Mouse (Mus musculus) kidney, adult 11 months (tissue): ENCODE measurements around the gene 1700020N01Rik.

ENCODE experiments used
- DNase-seq: peaks from one replicate; pipeline ENCODE4 v3.0.0; 2022

Gene 1700020N01Rik

GRCm38 (mm10) chr10:21605011-21605571 lies 12.1 kb downstream of the 1700020N01Rik start:
- DNase-seq: peak; percentile 81

GRCm38 (mm10) chr10:21605601-21606000 lies 12.7 kb downstream of the 1700020N01Rik start:
- DNase-seq: no peak

DNA sequence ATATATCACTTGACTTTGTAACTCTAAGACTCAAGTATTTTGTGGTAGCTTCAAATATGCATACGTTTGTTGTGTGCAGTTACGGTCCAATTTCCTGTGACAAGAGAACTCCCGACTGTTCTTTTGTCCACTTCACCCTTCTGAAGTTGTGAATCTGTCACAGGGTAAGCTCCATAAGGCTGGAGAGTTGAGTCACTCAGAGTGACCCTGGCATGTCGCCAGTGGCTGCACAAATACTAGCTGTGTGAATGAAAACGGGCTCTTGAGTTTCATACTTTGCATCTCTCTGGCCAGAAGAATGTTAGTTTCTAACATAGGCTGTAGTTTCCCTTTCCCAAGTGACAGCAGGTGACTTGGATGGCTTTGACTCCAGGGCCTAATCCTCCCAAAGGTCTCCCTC lies 14.0 kb downstream of the 1700020N01Rik start:
- no peak for DNase-seq

DNA sequence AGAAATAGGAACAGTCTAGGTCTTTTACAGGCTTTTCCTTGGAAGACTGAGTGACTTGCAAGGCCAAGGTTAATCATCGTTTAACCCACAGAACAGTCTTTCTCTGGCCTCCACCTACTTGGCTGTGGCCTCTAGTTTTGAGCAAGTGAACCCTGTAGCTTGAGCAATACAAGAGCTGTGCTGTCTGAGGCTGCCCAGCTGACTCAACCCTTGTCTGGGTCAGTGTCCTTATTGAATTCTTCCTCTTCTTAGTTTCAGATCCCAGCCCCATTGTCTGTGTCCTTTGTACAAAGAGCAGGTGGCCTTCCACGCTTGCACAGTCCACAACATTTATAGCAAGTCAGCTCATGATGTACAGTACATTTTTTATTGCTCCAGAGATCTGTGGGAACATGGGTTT lies 16.6 kb downstream of the 1700020N01Rik start:
- DNase-seq: peak; percentile 89

DNA sequence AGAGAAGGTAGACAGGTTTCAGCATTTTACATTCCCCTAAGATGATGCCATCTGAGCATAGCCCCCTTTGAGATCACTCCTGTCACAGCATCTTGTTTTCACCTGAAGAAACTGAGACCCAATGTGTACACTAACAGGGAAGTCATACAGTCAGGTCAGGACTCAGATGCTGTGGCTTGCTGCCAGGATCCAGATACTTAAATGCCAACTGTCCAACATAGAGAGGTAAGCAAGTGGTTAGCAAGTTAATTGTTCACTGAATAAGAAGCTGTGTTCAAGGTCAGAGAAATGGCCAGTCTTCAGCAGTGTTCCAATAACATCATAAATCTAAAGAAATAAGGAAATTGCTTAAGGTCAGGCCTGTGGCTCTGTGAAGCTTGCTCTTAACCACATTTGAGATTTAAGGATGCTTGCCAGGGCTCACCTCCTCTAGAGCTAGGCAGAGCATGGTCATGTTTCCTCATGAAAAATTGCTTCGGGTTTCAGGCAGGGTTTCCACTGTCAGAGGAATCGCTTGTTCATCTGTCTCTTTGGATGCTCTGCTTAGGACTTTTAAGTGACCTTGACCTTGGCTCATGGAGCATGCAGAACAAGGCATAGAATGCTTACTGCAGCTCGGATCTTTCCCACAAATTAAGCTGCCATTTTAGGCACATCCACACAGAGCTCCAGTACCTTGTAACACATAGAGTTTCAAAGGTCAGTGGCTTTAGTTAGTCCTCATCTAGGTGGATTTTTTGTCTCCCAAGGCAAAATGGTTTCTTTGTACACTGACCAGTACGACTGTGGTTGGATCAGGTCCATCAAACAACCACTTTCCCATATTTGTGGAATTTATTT lies 20.3 kb downstream of the 1700020N01Rik start:
- DNase-seq: peak; percentile 86

GRCm38 (mm10) chr10:21614520-21614919 lies 21.6 kb downstream of the 1700020N01Rik start:
- DNase-seq: no peak

GRCm38 (mm10) chr10:21618745-21619508 lies 26.0 kb downstream of the 1700020N01Rik start:
- DNase-seq: no peak

GRCm38 (mm10) chr10:21622065-21622464 lies 29.1 kb downstream of the 1700020N01Rik start:
- DNase-seq: no peak

DNA sequence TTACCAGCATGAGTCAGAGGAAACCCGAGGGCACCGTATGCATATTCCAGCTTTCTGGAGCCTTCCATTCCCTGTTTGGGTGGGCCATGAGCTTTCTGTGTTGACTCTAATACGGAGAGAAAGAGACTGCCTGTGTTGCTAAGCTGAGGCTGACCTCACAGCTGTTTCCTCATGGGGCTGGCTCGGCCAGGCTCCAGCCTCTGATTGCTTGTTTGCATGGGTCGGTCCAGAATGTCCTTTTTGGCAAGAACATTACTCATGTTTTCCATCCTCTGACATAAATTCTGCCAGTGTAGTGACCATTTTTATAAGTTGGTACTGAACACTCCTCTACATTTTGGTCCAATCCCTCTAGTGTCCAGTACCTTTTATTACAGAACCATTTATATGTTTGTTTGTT lies 35.6 kb downstream of the 1700020N01Rik start:
- DNase-seq: peak; percentile 52

- no peak for DNase-seq
Observed at GRCm38 (mm10) chr10:21629031-21629740, 36.2 kb downstream of the 1700020N01Rik start.

DNA sequence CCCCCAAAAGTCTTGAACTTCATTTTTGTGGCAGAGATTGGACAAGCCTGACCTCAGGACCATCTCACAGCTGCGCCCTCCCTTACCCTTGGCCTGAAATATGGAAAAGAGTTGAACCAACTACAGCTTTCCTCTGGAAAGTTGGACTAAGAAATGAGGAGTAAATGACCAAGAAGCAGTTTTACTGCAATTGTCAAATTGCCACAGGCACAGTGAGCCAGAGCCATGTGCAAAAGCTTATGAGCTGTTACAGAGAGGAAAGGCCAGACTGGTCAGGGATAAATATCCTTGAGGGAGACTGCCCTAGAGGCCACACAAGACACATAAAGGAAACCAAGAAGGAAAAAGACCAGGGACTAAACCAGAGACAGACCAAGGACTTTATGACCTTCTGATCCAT lies 38.5 kb downstream of the 1700020N01Rik start:
- peak; percentile 30 for DNase-seq

DNA sequence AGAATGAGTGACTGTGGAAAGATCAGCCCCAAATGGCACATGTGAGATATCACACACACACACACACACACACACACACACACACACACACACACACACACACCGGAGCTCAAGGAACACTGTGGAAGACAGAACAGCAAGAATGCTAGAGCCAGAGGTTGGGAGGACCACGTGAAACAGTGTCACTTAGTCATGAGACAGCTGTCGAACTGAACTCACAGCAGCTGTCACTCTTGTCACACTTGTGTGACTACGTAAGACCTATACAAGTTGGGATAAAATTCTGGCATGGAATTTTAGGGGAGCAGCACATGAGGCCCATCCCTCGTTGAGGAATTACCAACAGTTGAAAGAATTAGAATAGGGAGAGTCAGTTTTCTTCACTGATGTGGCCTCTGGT lies 39.7 kb downstream of the 1700020N01Rik start:
- DNase-seq: no peak

DNA sequence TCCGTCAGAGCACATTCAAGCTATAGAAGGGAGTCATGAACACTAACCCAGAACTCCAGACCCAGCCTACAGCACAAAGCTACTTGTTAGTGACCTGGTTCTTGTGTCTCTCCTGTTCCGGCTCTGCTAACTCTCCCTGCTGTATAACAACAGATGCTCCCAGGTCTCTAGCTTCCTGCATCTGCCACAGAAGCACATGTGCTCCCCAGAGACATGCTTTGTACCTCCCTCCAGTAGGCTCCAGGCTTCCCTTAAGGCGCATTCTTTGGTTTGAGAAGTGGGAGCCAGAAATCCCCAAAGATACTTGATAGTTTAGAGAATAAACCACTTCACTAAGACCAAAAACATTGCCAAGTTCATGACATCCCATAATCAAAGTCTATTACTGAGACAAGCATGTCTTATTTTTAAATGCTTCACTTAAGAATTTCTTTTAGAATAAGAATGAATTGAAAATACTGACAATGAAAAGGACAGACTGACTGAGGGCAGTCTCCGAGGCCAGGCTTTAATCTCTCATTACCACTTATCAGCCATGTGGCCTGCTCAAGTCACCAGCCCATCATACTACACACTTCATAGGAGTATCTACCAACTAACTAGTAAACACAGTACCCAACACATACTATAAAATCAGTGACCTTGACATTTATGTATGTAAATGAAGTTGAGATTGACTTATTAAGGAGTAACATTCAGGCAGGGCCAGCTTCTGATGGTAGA lies 43.2 kb downstream of the 1700020N01Rik start:
- no peak for DNase-seq

- peak; percentile 58 for DNase-seq
Observed at GRCm38 (mm10) chr10:21636711-21637081, 43.8 kb downstream of the 1700020N01Rik start.

- no peak for DNase-seq
Observed at GRCm38 (mm10) chr10:21651388-21651787, 58.4 kb downstream of the 1700020N01Rik start.

DNA sequence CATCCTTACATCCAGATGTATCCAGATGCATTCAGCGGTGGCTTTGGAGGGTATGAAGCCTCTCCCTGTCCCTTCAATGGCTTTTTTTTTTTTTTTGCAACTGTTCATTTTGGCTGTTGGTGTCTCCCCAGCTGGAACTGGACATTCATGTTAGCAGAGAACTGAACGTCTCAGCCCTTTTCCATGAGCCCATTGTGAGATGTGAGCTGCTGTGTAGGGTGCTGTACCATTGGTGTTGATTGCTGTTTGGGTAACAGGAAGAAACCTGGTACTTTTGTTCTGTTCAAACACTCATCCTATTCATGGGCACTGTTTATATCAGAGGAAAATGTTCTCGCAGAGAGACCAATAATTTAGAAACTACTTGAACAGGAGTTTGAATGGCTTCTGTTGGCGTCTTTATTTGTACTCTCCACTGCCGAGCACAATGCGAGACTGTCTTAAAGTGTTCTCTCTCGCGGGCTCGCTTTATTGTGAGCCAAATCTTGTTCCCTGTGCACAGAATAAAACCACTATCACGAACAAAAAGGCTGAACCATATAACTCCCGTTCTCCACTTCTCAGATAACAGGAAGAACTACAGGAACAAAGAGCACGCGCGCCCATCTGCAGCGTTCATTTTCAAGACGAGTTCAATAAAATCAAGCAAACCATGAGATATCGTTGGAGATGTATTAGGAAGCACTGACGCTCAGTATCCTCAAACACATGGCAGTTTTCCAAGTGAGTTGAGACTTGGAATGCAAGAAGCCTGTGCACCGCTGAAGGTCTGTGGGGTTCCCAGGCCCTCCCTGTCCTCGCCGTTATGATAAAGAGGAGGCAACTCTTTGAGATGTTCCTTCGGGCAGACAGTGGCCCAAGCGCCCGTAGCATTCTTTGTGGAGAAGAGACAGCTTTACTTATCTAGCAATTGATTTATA lies 59.7 kb downstream of the 1700020N01Rik start:
- DNase-seq: no peak

- no peak for DNase-seq
Observed at GRCm38 (mm10) chr10:21653469-21653868, 60.5 kb downstream of the 1700020N01Rik start.

DNA sequence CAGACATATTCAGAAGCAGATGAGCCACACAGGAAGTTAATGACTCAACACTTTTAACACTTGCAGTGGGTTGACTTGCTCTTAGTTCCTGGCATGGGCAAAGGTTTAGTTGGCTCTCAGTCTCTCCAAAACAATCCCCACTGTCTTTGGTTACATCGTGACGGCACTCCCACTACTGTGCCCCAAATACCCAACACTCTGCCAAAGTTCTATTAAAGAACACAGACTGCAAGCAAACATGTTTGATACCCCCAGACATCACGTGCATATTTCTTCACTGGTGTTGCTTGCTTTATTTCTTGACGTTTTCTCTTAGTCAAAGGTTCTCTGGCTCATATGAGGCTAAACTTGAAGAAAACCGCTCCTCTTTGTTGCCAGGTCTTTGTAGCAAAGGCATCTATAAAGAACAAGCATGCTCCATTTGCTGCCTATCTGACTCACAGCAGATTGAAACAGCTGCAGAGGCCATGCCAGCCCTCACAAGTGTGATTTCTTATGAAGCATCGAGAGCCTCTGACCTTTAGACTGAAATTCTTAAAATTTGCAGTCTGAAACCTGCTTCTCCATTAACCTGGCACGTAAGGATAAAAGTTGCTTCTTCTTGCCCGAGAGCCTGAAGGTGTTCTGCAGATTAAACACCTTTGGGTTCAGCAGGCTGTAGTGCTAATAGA lies 66.8 kb downstream of the 1700020N01Rik start:
- no peak for DNase-seq

DNA sequence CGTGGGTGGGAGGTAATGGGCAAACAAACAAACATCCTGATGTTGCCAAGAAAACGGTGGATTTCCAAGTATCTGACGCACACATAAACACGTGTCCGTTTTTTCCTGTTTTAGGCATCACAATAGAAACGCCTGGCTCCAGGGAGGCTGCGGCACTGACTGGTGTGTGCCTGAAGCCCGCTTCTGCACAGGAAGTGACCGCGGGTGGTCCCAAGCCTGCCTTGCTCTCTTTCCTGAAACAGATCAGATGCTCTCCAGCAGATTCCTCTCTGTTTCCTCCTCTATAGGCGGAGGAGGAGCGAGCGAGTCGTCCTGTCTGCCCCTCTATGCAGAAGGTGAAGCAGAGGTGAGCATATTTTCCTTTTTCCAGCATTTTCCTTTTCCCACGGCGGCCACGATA lies 76.0 kb downstream of the 1700020N01Rik start:
- DNase-seq: peak; percentile 75

DNA sequence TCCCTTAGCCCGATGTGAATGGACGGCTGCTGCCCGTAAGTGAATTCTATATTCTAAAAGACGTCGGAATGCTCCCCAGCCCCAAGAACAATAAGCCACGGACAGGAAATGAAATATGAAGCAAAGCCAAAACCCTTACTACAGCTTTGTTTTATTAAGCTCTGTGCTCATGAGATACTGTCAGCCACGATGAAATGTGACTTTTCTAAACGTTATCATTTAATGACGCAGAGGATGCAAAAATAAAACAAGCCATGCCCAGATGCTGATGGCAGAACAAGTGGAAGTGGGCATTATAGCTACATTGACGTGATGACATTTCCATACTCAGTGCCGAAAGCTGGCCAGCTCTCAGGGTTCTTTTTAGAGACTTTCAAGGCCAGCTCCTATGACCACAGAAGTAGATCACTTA lies 76.8 kb downstream of the 1700020N01Rik start:
- DNase-seq: peak; percentile 24

- DNase-seq: no peak
Observed at GRCm38 (mm10) chr10:21670168-21670567, 77.2 kb downstream of the 1700020N01Rik start.
